Mouse (Mus musculus): ENCODE measurements around the gene Cmc2.

Gene Cmc2

DNA sequence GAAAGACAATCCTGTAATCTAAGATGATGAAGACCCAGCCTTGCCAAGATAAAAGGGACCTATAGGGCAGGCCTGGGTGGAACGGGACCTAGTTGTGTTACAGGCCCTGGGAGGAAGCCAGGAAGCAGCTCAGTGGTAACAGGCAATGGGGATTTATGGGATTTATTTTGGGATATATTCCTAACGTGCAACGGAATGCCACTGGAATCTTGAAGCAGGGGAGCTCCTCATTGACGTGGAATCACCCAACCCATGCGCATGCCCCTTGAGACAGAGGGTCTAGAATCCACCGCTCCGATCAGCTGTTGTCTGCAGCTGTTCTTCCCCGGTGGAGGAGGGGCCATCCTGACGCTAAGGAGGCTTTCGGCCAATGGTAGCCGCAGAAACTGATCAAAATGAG lies 69.2 kb downstream of the Cmc2 start:
- DNase-seq (ENCODE audit: extremely low read depth, low read depth, low spot score): no peak

DNA sequence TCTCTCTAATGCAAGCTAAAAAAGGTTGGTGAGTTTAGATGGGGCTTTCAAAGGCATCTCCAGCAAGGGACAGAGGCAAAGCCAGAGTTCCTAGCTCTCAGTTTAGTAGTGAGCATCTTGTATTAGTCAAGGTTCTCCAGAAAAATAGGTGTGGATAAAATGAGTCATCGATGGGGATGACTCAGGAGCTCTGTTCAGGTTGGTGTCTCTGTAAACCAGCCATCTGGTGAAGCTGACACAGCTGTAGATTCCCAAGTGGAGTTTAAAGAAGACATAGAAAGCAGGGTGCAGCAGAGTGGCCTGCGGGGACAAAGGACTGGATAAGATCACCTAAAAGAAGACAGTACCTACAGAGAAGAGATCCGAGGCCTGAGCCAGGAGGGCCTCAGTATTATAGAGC lies 73.2 kb downstream of the Cmc2 start:
- DNase-seq (ENCODE audit: extremely low read depth, low read depth, low spot score): no peak

DNA sequence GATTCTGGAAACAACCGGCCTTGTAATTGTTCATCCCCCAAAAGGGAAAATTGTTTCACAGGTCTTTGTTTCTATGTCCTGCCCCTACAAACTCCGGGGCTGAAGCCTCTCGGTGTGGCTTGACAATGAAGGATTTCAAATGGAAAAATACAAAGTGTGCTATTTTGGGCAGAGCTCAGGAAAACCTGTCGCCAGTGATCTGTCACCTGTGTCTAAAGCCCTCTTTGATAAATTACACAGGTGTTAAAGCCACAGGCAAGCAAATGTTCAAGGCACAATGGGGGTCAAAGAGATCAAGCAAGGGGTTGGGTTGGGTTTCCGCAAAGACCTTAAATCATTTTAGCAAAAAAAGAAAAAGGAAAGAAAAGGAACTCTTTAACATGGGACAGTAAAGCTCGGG lies 78.6 kb downstream of the Cmc2 start:
- DNase-seq (ENCODE audit: extremely low read depth, low read depth, low spot score): no peak
